Mouse (Mus musculus) C2C12 (cell line): ENCODE results near the gene Cope.

Experiments
- CEBPB ChIP-seq: IDR thresholded peaks from one replicate; pipeline ENCODE4 v1.6.1; 2011; ENCODE audit warnings: low read depth, mild to moderate bottlenecking, control low read depth, moderate library complexity
- CTCF ChIP-seq: IDR thresholded peaks from one replicate; pipeline ENCODE4 v1.5.1; 2011; ENCODE audit not compliant: control insufficient read depth, insufficient read depth, insufficient read length
- FOSL1 ChIP-seq: IDR thresholded peaks from one replicate; pipeline ENCODE4 v1.8.0; 2011; ENCODE audit warnings: mild to moderate bottlenecking, low read length; ENCODE audit not compliant: poor library complexity, insufficient read depth, severe bottlenecking
- MAX ChIP-seq: IDR thresholded peaks from one replicate; pipeline ENCODE4 v1.6.1; 2011; ENCODE audit warnings: mild to moderate bottlenecking, control low read depth
- MYOD1 ChIP-seq: IDR thresholded peaks from one replicate; pipeline ENCODE4 v1.6.1; 2011; ENCODE audit warnings: low read depth; ENCODE audit not compliant: control insufficient read depth, insufficient read length
- MYOG ChIP-seq: IDR thresholded peaks from one replicate; pipeline ENCODE4 v1.6.1; 2011; ENCODE audit not compliant: control insufficient read depth, insufficient read length; ENCODE audit errors: extremely low read depth
- USF1 ChIP-seq: IDR thresholded peaks from one replicate; pipeline ENCODE4 v1.6.1; 2011; ENCODE audit warnings: low read depth, mild to moderate bottlenecking, control low read depth, moderate library complexity

- TF ChIP-seq MYOD1: no peak
- no peak for TF ChIP-seq CTCF
- TF ChIP-seq USF1: no peak
- no peak for TF ChIP-seq FOSL1
- TF ChIP-seq CEBPB: no peak
- TF ChIP-seq MYOG: no peak
- no peak for TF ChIP-seq MAX
Measured at GRCm38 (mm10) chr8:70258600-70258999, 43.7 kb upstream of the Cope start.
